Comparison of ENCODE assay signal across 34 mouse cellular contexts in the genomic region with DNA sequence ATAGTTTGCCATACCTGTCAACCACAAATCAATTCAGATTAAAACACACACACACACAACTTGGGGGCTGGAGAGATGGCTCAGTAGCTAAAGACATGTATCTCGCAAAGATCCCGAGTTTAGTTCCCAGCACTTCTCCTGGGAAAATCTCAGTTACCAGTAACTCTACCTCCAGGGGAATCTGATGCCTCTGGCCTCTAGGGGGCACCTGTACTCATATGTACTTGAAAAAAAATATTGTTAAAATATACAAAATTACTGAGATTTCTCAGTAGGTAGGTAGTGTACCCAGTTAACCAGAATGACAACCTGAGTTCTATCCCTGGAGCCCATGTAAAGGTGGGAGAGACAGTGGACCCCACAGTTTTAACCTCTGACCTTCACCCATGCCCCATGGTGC. TPM values are rescaled to one million over a fixed set of nuclear protein-coding genes. Genes with fewer than 3 reads are reported as not detected.
DNase-seq lines count a peak whose midpoint lies in the region; ATAC-seq and TF ChIP-seq lines count a peak whose summit lies in the region.
"Had no signal": no experiment of that assay in that cellular context is flagged by ENCODE, and none has a peak within 500 bp of the region (broad histone marks: within the 10 kb centered on the region; RNA-seq: fewer than 3 reads in every experiment).

No protein-coding gene starts in this region.

- H3K9ac ChIP-seq in heart, adult 2 months (ENCODE audit: low read depth, low read length): no peak overlapping the region
- H3K9ac ChIP-seq: forebrain, embryonic 13.5 days; heart, embryonic 12.5 days; hindbrain, embryonic 14.5 days; limb, embryonic 15.5 days; liver, embryonic 14.5 days; lung, embryonic 15.5 days had no signal

- no peaks in the 10 kb centered on the region for H3K4me1 ChIP-seq in heart, adult 2 months (ENCODE audit: control insufficient read depth, insufficient read depth, low read length)
- H3K4me1 ChIP-seq: forebrain, embryonic 13.5 days; heart, embryonic 12.5 days; limb, embryonic 10.5 days; limb, embryonic 15.5 days; lung, embryonic 15.5 days had no signal

- no peak overlapping the region for H3K4me3 ChIP-seq in heart, adult 2 months
- H3K4me3 ChIP-seq: forebrain, embryonic 13.5 days; heart, embryonic 12.5 days; limb, embryonic 10.5 days; limb, embryonic 15.5 days; lung, embryonic 15.5 days had no signal

- CTCF ChIA-PET in Patski (lab: Charles Lee): no interaction called here

- H3K27ac ChIP-seq in heart, adult 2 months: no peak overlapping the region
- H3K27ac ChIP-seq: forebrain, embryonic 13.5 days; hindbrain, embryonic 14.5 days; limb, embryonic 10.5 days; limb, embryonic 15.5 days; liver, embryonic 14.5 days; lung, embryonic 15.5 days; macrophage had no signal

- no peak for ATAC-seq in Patski
- ATAC-seq: forebrain, embryonic 13.5 days; intestine, postnatal 0 days had no signal

- peak; percentile 45 for TF ChIP-seq CTCF in heart, adult 2 months (IDR thresholded peaks at IDR 0.05)
- TF ChIP-seq CTCF in Patski (IDR thresholded peaks at IDR 0.05): peak; percentile 42

- no peaks in the 10 kb centered on the region for H3K27me3 ChIP-seq in heart, adult 2 months (ENCODE audit: control insufficient read depth, insufficient read depth, low read length)
- peaks cover 11% of the 10 kb centered on the region for H3K27me3 ChIP-seq in Patski
- H3K27me3 ChIP-seq: forebrain, embryonic 13.5 days; heart, embryonic 12.5 days; limb, embryonic 15.5 days; lung, embryonic 15.5 days had no signal

- H3K79me2 ChIP-seq in heart, adult 2 months (replicated peaks; ENCODE audit: control insufficient read depth, insufficient read depth, low read length): no peaks in the 10 kb centered on the region

- no peak for DNase-seq in heart, adult 2 months
- DNase-seq in heart, adult 11 months: no peak
- peak; percentile 7 for DNase-seq in lung, postnatal 36 days
- DNase-seq in lung, postnatal 25 days (ENCODE audit: low spot score): no peak
- DNase-seq in Patski (ENCODE audit: low read depth, low spot score): no peak
- no peak for DNase-seq in adrenal gland, postnatal 25 days
- no peak for DNase-seq in heart, adult 9 months (ENCODE audit: low spot score in 2 of 2)
- DNase-seq: adrenal gland, postnatal 10 days; cerebellum, adult 11 months; cerebellum, adult 9-10 months; cerebellum, postnatal 36 days; gastrocnemius, postnatal 14 days; heart, postnatal 4 days; kidney, postnatal 14 days; midbrain, embryonic 14.5 days; right cerebral cortex, postnatal 4 days; thymus, adult 2 months; thymus, postnatal 36 days had no signal

- no peak for TF ChIP-seq POLR2A in heart, adult 2 months (IDR thresholded peaks at IDR 0.05; ENCODE audit: insufficient read depth, low read depth, low read length)

- POLR2A ChIA-PET in Patski (lab: Charles Lee): no interaction called here

- TF ChIP-seq EP300 in heart, adult 2 months (IDR thresholded peaks at IDR 0.05; ENCODE audit: insufficient read depth, low read depth, low read length): no peak

- WGBS in heart, adult 2 months: 85% methylated on average over 2 of the region's 2 CpGs

- H3K36me3 ChIP-seq in heart, adult 2 months (ENCODE audit: control insufficient read depth, insufficient read depth, low read length): no peaks in the 10 kb centered on the region
- H3K36me3 ChIP-seq: heart, embryonic 12.5 days; limb, embryonic 10.5 days; limb, embryonic 15.5 days; lung, embryonic 15.5 days had no signal

- in situ Hi-C loops in Patski (cut with MboI; ENCODE audit: low pct_unique_long_range_greater_than_20kb): no loop called here

- intact Hi-C loops in heart, adult 2 months (cut with DNase I): no loop called here

RNA-seq across cellular contexts. Expression of gene Drd3, which starts 5.4 kb away (rescaled TPM):
- not detected for total RNA-seq in heart, adult 2 months (2021)
- not detected in 2 replicates for polyA plus RNA-seq in heart, adult 2 months (2012; rRNA removed)
- polyA plus RNA-seq in Patski (2021): not detected
- total RNA-seq in adrenal gland, postnatal 25 days (2021): not detected in 2 replicates
- total RNA-seq: adrenal gland, postnatal 10 days; gastrocnemius, postnatal 14 days; granulocyte monocyte progenitor cell, adult 5-6 weeks; heart, postnatal 4 days; megakaryocyte-erythroid progenitor cell, adult 5-6 weeks; neutrophil, adult 5-6 weeks had no signal
- polyA plus RNA-seq: embryonic facial prominence, embryonic 11.5 days; heart, embryonic 12.5 days; heart, postnatal 0 days; hindbrain, embryonic 14.5 days; intestine, postnatal 0 days; limb, embryonic 10.5 days; liver, embryonic 14.5 days; lung, embryonic 15.5 days; macrophage; midbrain, embryonic 14.5 days; neural tube, embryonic 11.5 days; spleen, adult 2 months; thymus, adult 2 months had no signal
